17 mouse cellular contexts compared by ENCODE assay signal in genomic region chr5:73399768-73400526, GRCm38 (mm10). TPM values are rescaled to one million over a fixed set of nuclear protein-coding genes. Genes with fewer than 3 reads are reported as not detected.
DNase-seq lines count a peak whose midpoint lies in the region; ATAC-seq lines count a peak whose summit lies in the region.
"Had no signal": no experiment of that assay in that cellular context is flagged by ENCODE, and none has a peak within 500 bp of the region (broad histone marks: within the 10 kb centered on the region; RNA-seq: fewer than 3 reads in every experiment).

No protein-coding gene starts in this region.

- H3K9me3 ChIP-seq in hindbrain, embryonic 14.5 days (ENCODE audit: control insufficient read depth, low read length) = no peaks in the 10 kb centered on the region
- H3K9me3 ChIP-seq: G1E; liver, embryonic 13.5 days had no signal

- no peaks in the 10 kb centered on the region for H3K36me3 ChIP-seq in hindbrain, embryonic 14.5 days (replicated peaks; ENCODE audit: control insufficient read depth, insufficient read depth)
- H3K36me3 ChIP-seq: G1E; liver, embryonic 13.5 days had no signal

- H3K4me1 ChIP-seq in hindbrain, embryonic 14.5 days (replicated peaks; ENCODE audit: control insufficient read depth, insufficient read depth, low read length) = no peaks in the 10 kb centered on the region
- H3K4me1 ChIP-seq: liver, embryonic 13.5 days had no signal

- ATAC-seq in hindbrain, embryonic 14.5 days (ENCODE audit: low FRiP score) = peak; percentile 86
- ATAC-seq in megakaryocyte progenitor cell, adult 5-6 weeks (replicated peaks; ENCODE audit: poor library complexity) = no peak
- ATAC-seq in inflammation-experienced regulatory T-cells, adult 6 months = no peak

- peak overlapping the region; percentile 32; the same call in 1 of the 2 replicates for H3K27ac ChIP-seq in hindbrain, embryonic 14.5 days
- H3K27ac ChIP-seq: liver, embryonic 13.5 days had no signal

- 39% methylated on average over 7 of the region's 7 CpGs for WGBS in hindbrain, embryonic 14.5 days

- DNase-seq in lung, postnatal 36 days = peak; percentile 7
- no peak for DNase-seq in lung, postnatal 4 days
- peak; percentile 50 for DNase-seq in brain, adult 2 months (ENCODE audit: low read depth, low spot score)
- DNase-seq in hindbrain, embryonic 14.5 days (ENCODE audit: low spot score) = peak; percentile 51
- DNase-seq in retina, postnatal 7 days (ENCODE audit: low read depth, low spot score) = peak; percentile 20
- DNase-seq in cerebellum, adult 9-11 months = no peak
- DNase-seq: adrenal gland, postnatal 10 days; cerebellum, postnatal 10 days; gastrocnemius, postnatal 14 days; heart, postnatal 14 days; kidney, postnatal 14 days; liver, embryonic 13.5 days; thymus, postnatal 4 days had no signal

- H3K4me3 ChIP-seq in hindbrain, embryonic 14.5 days (replicated peaks; ENCODE audit: low read length) = no peak overlapping the region
- H3K4me3 ChIP-seq: liver, embryonic 13.5 days had no signal

- H3K27me3 ChIP-seq in hindbrain, embryonic 14.5 days (ENCODE audit: control insufficient read depth, insufficient read depth, low read length) = peaks cover 3% of the 10 kb centered on the region; the same call in 1 of the 2 replicates

- no peak overlapping the region for H3K4me2 ChIP-seq in hindbrain, embryonic 14.5 days (replicated peaks)
- H3K4me2 ChIP-seq: liver, embryonic 13.5 days had no signal

- H3K9ac ChIP-seq in hindbrain, embryonic 14.5 days = no peak overlapping the region
- H3K9ac ChIP-seq: liver, embryonic 13.5 days had no signal

RNA-seq across cellular contexts. Expression of gene Cwh43, which starts 5.9 kb away (rescaled TPM):
- 0.31 and 0.32 TPM in 2 replicates for polyA plus RNA-seq in hindbrain, embryonic 14.5 days (2014; fragmentation: Nextera tagmentation; extraction: Ambion mirVana)
- total RNA-seq in megakaryocyte progenitor cell, adult 5-6 weeks (2015) = not detected in 2 replicates
- total RNA-seq in megakaryocyte progenitor cell, adult 5-6 weeks (2017) = not detected in 2 replicates
- not detected for polyA plus RNA-seq in inflammation-experienced regulatory T-cells, adult 6 months (2017; shearing (Covaris generic))
- total RNA-seq: adrenal gland, postnatal 10 days; G1E; gastrocnemius, postnatal 14 days; heart, postnatal 14 days had no signal
- polyA plus RNA-seq: G1E; liver, embryonic 13.5 days; spleen, adult 2 months had no signal

RNA-seq across cellular contexts. Expression of gene Ociad2, which starts 59.1 kb away (rescaled TPM):
- polyA plus RNA-seq in hindbrain, embryonic 14.5 days (2014; fragmentation: Nextera tagmentation; extraction: Ambion mirVana) = 21.5 and 25.5 TPM in 2 replicates
- 4.7 and 6.9 TPM in 2 replicates for total RNA-seq in megakaryocyte progenitor cell, adult 5-6 weeks (2015)
- total RNA-seq in megakaryocyte progenitor cell, adult 5-6 weeks (2017) = 5.5 and 7.9 TPM in 2 replicates
- polyA plus RNA-seq in inflammation-experienced regulatory T-cells, adult 6 months (2017; shearing (Covaris generic)) = 1 to 10 TPM in 2 of 3 experiments, under 1 TPM in 1; 0.32 to 2.7 (median 1.2) TPM
- polyA plus RNA-seq: G1E had no signal

Comparison
In these comparisons a context has a peak if more than half of its experiments do, and no peak if none do; other contexts are left out.
1. DNase-seq: peak in lung, postnatal 36 days (single experiment), brain, adult 2 months (single experiment), hindbrain, embryonic 14.5 days (single experiment) and retina, postnatal 7 days (single experiment); none in lung, postnatal 4 days (0 of 2) and cerebellum, adult 9-11 months (single experiment).